Mouse (Mus musculus) gastrocnemius, postnatal 4 days (tissue): ENCODE results near the gene Sestd1. TPM values are rescaled to one million over a fixed set of nuclear protein-coding genes. Genes with fewer than 3 reads are reported as not detected.

Experiments used
- DNase-seq, 2 experiments: peaks; one replicate each; pipeline ENCODE4 v3.0.0; 2021 to 2022; ENCODE audit warnings: low spot score in 2 of 2, mixed read lengths in 2 of 2
- total RNA-seq, 2 experiments: library from RNA; stranded (reverse); gene quantifications; 2 replicates each; pipeline ENCODE4 v1.2.3; 2021

Gene Sestd1
- total RNA-seq, 2 experiments from 2014 or later: 25.3 to 30.0 TPM

DNA sequence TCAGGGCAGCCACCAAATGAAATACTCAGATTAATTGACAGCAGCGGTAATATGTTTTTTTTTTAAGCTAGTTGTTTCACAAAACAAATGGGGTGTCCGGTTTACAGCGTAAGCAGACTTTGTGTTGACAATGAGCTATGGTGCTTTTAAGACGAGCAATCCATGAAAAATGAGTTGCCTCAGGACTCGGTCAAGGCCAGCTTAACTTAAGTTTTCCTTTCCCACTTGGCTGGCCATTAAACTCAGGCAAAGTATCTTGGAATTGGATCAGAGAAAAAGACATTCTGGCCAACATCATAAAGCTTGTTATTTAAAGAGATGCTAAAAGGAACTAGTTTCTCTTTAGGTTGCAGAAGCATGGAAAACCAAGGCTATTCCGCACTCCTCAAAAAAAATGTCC lies 136.9 kb downstream of the Sestd1 start:
- no peak for DNase-seq

DNA sequence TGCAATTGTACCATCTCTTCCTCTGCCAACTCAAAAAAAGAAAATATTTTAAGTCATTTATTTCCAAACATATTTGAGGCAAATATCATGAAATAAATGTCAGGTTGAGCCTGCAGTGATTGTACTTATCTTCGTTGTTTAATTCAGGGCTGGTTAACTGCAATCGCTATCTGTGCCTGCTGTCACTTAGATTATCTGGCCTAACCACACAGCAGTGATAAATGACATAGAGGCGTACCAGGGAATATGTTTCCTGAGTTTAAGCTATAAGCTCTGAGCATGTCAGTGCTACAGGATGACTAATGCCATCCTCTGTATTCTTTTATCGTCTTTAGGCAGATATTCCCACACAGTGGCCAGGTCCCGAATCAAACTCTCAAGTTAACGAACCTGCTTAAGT lies 141.5 kb downstream of the Sestd1 start:
- DNase-seq: no peak

- DNase-seq: no peak
Observed at GRCm38 (mm10) chr2:77134906-77135305, 145.5 kb downstream of the Sestd1 start.

DNA sequence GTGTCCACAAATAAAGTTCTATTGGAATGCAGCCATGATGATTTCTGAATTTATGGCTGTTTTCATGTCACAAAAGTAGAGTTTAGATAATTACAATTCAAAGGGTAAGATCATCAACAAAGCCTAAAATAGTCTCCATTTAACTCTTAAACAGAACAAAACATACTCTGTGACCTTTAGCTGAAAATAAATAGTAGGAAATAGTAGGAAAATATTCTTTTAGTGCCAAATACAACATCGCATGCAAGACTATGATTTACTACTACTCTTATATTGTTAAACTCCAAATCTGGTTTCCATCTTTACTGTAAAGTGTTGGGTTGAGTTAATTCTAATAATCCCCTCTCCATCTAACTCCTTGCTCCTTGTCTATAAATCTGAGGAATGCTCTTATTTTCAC lies 147.0 kb downstream of the Sestd1 start:
- no peak for DNase-seq

Other genes with a start within 250 kb of the Sestd1 start
- gene Ccdc141, start 110.0 kb downstream of the Sestd1 start, total RNA-seq: 100 to 1,000 TPM; 101 to 119 TPM